Mouse (Mus musculus) retina, postnatal 1 day (tissue): ENCODE data around the gene Cerkl.

Experiments used
- DNase-seq: peaks from one replicate; pipeline ENCODE4 v3.0.0-alpha.2; 2012

The Cerkl gene

GRCm38 (mm10) chr2:79442906-79443305 is 13.7 kb downstream of the Cerkl start:
- DNase-seq: no peak

DNA sequence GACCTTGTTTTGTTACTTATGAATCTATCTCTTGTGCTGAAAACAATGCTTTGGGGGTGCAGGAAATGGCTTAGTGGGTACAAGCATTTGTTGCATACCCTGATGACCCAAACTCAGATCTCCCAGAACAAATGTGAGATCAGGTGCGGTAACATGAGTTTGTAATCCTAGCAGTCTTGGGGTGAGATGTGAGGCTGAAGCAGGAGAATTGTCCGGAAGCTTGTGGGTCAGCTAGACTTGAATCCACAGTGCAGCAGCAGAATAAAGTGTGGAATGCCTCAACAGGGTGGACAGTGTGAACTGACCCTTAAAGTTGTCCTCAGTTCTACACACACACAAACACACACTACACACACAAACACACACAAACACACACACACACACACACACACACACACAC is 14.4 kb downstream of the Cerkl start:
- DNase-seq: no peak

GRCm38 (mm10) chr2:79430061-79430460 is 26.5 kb downstream of the Cerkl start:
- DNase-seq: no peak

GRCm38 (mm10) chr2:79429650-79430049 is 26.9 kb downstream of the Cerkl start:
- DNase-seq: no peak

GRCm38 (mm10) chr2:79429108-79429507 is 27.5 kb downstream of the Cerkl start:
- no peak for DNase-seq

DNA sequence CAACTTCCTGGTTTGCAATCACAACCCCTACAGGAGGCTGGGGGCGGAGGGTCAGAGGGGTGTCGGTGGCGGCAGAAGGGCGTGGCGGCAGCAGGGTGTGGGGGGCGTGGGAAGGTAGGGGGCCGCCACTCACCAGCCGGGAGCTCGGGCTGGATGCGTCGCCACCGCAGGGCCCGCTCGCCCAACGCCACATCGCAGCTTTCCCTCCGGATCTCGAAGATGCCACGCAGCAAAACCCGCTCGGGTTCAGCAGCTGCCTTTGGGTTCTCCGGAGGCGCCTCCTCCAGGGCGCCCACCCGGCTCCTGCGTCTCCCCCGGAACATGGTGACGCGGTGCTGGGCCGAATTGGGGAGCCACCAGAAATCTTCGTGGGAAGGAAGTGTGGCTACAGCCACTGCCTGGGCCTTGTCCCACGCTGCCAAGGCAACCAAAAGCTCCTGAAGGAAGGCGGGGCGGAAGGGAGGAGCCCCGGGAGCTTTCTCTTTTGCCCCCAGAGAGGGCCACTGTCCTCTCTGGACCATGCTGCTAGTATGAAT is 27.9 kb downstream of the Cerkl start:
- DNase-seq: peak; percentile 73

DNA sequence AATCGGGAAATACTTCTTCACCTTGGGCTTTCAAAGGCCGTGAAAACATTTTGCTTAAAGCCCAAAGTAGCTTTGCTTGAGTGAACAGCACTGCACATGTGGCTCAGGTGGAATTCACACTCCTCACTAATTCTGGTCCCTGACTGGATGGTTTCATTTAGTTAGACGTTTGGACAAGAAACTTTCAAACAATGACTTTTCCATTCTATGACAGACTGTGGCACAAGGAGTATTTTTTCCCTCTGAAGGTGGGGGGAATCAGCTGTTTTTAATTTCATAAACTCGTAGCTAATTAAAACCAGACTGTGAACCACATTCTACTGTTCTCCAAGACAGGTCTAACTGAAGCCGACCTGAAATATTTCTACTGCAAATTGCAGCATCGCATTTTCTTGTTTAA is 28.6 kb downstream of the Cerkl start:
- DNase-seq: no peak

DNA sequence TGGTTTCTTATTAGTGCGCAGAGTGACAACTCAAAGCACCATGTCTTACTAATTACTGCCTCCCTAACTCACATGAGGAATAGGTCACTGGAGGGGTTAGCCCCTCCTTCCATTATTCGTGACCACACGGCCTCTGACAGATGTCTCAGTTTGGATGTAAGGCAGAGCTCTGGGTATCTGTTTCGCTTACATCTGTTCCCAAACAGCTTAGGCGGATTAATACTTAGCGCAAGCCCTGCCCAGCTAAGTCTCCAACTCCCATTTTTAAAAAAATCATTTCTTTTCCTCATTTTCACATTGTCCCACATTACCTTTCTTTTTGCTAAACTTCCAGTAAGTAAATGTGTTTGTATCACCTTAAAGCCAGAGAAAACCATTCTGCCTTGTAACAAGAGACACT is 34.9 kb downstream of the Cerkl start:
- DNase-seq: peak; percentile 91

GRCm38 (mm10) chr2:79414505-79414904 is 42.1 kb downstream of the Cerkl start:
- DNase-seq: peak; percentile 64

- no peak for DNase-seq
Measured at GRCm38 (mm10) chr2:79410903-79411255, 45.7 kb downstream of the Cerkl start.

GRCm38 (mm10) chr2:79410247-79410902 is 46.2 kb downstream of the Cerkl start:
- peak; percentile 43 for DNase-seq

- DNase-seq: no peak
Measured at GRCm38 (mm10) chr2:79405661-79406405, 50.8 kb downstream of the Cerkl start.

DNA sequence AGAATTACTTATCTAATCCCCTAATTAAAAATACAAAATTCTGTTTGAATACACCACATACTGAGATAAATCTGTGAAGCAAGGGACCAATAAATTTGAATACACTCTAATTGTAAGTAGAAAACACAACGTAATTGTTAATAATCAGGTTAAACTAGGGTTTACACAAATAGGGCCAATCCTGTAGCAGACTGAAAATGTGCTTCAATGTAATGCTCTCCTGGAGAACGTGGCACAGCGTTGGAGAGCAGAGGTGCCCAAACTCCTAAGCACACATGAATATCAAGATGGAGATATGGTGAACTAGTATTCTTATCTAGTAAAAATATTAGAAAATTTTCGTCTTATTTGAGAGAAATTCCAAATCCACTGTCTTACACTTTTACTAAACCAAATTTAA is 56.5 kb downstream of the Cerkl start:
- no peak for DNase-seq

GRCm38 (mm10) chr2:79399234-79400000 is 57.2 kb downstream of the Cerkl start:
- DNase-seq: peak; percentile 93

GRCm38 (mm10) chr2:79398831-79399230 is 57.8 kb downstream of the Cerkl start:
- DNase-seq: no peak

- DNase-seq: peak; percentile 13
Measured at GRCm38 (mm10) chr2:79398343-79398742, 58.2 kb downstream of the Cerkl start.

DNA sequence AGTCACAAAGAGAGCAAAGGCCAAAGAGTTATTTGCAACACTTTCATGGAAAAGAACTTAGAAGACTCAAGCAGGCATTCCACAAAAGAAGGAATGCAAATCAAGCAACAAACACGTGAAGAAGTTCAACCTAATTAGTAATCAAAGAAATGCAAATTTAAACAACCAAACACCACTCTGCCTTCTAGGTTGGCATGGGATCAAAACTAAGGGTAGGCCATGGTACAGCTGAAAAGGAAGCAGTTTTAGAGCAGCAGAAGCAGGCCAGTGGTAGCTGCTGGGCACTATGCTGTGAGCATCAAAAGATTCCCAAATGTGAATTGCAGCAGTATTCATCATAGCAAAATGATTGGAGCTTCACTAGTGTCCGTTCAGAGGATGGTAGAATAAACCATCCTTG is 59.5 kb downstream of the Cerkl start:
- no peak for DNase-seq

GRCm38 (mm10) chr2:79379087-79380041 is 77.2 kb downstream of the Cerkl start:
- peak; percentile 77 for DNase-seq

DNA sequence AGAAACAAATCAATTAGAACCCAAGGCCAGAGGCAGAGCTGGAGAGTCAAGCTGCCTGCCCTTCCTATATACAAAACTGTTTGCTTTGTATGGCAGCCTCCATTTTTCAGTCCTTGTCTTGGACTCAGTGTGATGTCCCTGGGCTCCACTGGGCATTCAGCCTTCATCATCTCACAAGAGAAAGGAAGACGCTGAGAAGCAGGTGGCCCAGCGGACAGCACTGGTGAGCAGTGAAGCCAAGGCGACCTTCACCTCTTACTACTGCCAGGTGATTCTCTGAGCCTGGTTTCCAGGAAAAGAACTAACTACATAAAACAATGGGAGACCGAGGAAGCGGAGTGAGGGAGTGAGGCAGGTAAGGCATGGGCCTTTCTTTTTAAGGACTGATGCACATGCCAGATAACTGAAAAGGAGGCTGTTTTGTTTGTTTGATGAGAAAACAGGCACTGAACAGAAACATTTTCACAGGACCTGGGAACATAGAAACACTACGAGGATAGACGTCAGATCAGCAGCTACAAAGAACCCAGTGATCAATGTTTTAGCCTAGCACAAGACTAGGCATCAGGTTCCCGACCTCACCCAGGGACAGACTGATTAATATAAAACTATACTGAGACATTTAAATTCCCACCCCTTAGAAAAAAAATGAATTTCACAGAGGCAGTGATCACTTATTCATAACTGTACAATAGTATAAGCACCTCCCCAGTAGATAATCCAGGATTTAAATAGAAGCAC is 78.1 kb downstream of the Cerkl start:
- DNase-seq: peak; percentile 21

DNA sequence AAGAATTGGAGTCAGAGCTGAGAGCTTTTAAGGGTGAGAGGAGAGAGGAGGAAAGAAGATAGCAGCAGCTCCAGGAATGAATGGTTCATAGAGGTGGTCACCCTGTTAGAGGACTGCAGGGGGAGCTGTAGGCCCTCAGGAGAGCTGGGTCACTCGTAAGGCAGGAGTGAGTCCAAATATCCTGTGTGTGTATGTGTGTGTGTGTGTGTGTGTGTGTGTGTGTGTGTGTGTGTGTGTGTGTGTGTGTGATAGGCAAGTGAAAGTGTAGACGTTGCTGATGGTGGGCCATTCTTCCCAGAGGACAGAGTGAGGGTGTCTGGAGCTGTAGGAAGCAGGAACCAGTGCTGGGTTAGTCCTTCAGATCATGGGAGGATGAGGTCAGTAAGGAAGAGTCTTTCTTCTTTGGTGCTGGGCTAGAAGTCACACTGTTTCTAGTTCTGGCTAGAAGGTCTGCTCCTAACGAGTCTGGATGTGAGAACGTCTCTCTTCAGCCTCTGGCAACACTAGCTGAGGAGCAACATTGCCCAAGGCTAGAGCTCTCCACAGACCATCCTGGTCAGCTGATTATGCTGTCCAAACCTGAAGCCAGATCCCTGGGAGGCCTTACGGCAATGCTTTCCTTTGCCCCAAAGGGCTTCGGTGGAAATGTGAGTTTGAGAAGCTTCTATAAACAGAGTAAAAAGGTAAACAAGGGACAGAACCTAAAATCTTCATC is 83.9 kb downstream of the Cerkl start:
- peak; percentile 73 for DNase-seq

DNA sequence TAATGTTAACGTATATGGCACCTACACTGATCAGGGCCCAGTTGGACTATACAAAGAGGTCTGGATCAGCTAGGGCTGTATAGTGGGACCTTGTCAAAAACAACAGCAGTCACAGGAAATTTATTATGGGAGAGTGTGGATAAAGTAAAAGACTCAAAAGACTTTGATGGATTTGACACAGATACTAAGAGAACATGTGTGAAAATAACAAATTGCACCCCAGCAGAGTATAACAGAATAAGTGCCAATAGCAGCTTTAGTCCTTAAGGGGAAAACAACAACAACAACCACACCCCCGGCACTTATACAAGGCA is 84.5 kb downstream of the Cerkl start:
- no peak for DNase-seq
